Mouse (Mus musculus): ENCODE measurements at regions not wholly inside any gene's neighbourhood (a gene's known extent, or its start where the extent isn't known, plus 50 kb on each side); places are given as distances from the start of the nearest gene placed in this dataset.

GRCm38 (mm10) chr13:72495353-72495752, 133.3 kb upstream of the Irx2 start:
- no peaks in the 10 kb centered on the region for H3K27me3 ChIP-seq (ENCODE audit: insufficient read depth, low read length)
- H3K36me3 ChIP-seq (ENCODE audit: insufficient read depth), result no peaks in the 10 kb centered on the region
- 88% methylated on average over 7 of the region's 7 CpGs for WGBS
- no peak overlapping the region for H3K9ac ChIP-seq
- H3K4me1 ChIP-seq (ENCODE audit: insufficient read depth), result no peaks in the 10 kb centered on the region
- H3K4me3 ChIP-seq (ENCODE audit: low read depth, low read length), result no peak overlapping the region
- H3K4me2 ChIP-seq (ENCODE audit: low read depth), result no peak overlapping the region
- ATAC-seq (no peak), DNase-seq (no peak)
- no peaks in the 10 kb centered on the region for H3K9me3 ChIP-seq (ENCODE audit: low read length)
- no peak for TF ChIP-seq CTCF (IDR thresholded peaks at IDR 0.05; ENCODE audit: low read depth)
- no peak overlapping the region for H3K27ac ChIP-seq (ENCODE audit: low read depth, low read length)

GRCm38 (mm10) chr13:72497036-72497435, 131.6 kb upstream of the Irx2 start:
- 40% methylated on average over 5 of the region's 5 CpGs for whole genome bisulfite sequencing
- Histone ChIP-seq H3K9me3 (ENCODE audit: low read length) (no peaks in the 10 kb centered on the region), H3K27me3 (ENCODE audit: insufficient read depth, low read length) (no peaks in the 10 kb centered on the region), H3K4me2 (ENCODE audit: low read depth) (no peak overlapping the region), H3K4me3 (ENCODE audit: low read depth, low read length) (no peak overlapping the region), H3K4me1 (ENCODE audit: insufficient read depth) (no peaks in the 10 kb centered on the region), H3K27ac (ENCODE audit: low read depth, low read length) (no peak overlapping the region), H3K9ac (no peak overlapping the region), H3K36me3 (ENCODE audit: insufficient read depth) (no peaks in the 10 kb centered on the region)
- ATAC-seq (no peak), DNase-seq (no peak)
- no peak for TF ChIP-seq CTCF (IDR thresholded peaks at IDR 0.05; ENCODE audit: low read depth)

- DNase-seq (no peak), ATAC-seq (no peak)
- no peak overlapping the region for H3K4me3 ChIP-seq (ENCODE audit: low read depth, low read length)
- H3K27ac ChIP-seq (ENCODE audit: low read depth, low read length), result no peak overlapping the region
- H3K4me2 ChIP-seq (ENCODE audit: low read depth), result no peak overlapping the region
- H3K27me3 ChIP-seq (ENCODE audit: insufficient read depth, low read length), result no peaks in the 10 kb centered on the region
- no peak for TF ChIP-seq CTCF (IDR thresholded peaks at IDR 0.05; ENCODE audit: low read depth)
- 10% methylated on average over 10 of the region's 10 CpGs for WGBS
- no peaks in the 10 kb centered on the region for H3K4me1 ChIP-seq (ENCODE audit: insufficient read depth)
- H3K9me3 ChIP-seq (ENCODE audit: low read length), result no peaks in the 10 kb centered on the region
- no peak overlapping the region for H3K9ac ChIP-seq
- no peaks in the 10 kb centered on the region for H3K36me3 ChIP-seq (ENCODE audit: insufficient read depth)
Measured at GRCm38 (mm10) chr13:72497521-72497920, 131.1 kb upstream of the Irx2 start.

- H3K27ac ChIP-seq (ENCODE audit: low read depth, low read length), result no peak overlapping the region
- no peak overlapping the region for H3K9ac ChIP-seq
- H3K9me3 ChIP-seq (ENCODE audit: low read length), result no peaks in the 10 kb centered on the region
- ATAC-seq, result no peak
- H3K4me1 ChIP-seq (ENCODE audit: insufficient read depth), result no peaks in the 10 kb centered on the region
- no peak overlapping the region for H3K4me3 ChIP-seq (ENCODE audit: low read depth, low read length)
- H3K36me3 ChIP-seq (ENCODE audit: insufficient read depth), result no peaks in the 10 kb centered on the region
- no peak overlapping the region for H3K4me2 ChIP-seq (ENCODE audit: low read depth)
- 88% methylated on average over 4 of the region's 4 CpGs for WGBS
- H3K27me3 ChIP-seq (ENCODE audit: insufficient read depth, low read length), result no peaks in the 10 kb centered on the region; the same call in 1 of the 2 replicates
- no peak for TF ChIP-seq CTCF (IDR thresholded peaks at IDR 0.05; ENCODE audit: low read depth)
- no peak for DNase-seq
Measured at GRCm38 (mm10) chr13:72505954-72506353, 122.7 kb upstream of the Irx2 start.

- ATAC-seq (no peak), DNase-seq (no peak)
- H3K9ac ChIP-seq, result no peak overlapping the region
- WGBS, result 93% methylated on average over 4 of the region's 4 CpGs
- TF ChIP-seq CTCF (IDR thresholded peaks at IDR 0.05; ENCODE audit: low read depth), result no peak
- no peak overlapping the region for H3K4me2 ChIP-seq (ENCODE audit: low read depth)
- H3K9me3 ChIP-seq (ENCODE audit: low read length), result no peaks in the 10 kb centered on the region
- H3K4me1 ChIP-seq (ENCODE audit: insufficient read depth), result no peaks in the 10 kb centered on the region
- H3K4me3 ChIP-seq (ENCODE audit: low read depth, low read length), result no peak overlapping the region
- no peaks in the 10 kb centered on the region for H3K27me3 ChIP-seq (ENCODE audit: insufficient read depth, low read length)
- no peaks in the 10 kb centered on the region for H3K36me3 ChIP-seq (ENCODE audit: insufficient read depth)
- no peak overlapping the region for H3K27ac ChIP-seq (ENCODE audit: low read depth, low read length)
Measured at GRCm38 (mm10) chr13:72538633-72539032, 90.0 kb upstream of the Irx2 start.

- no peak overlapping the region for H3K27ac ChIP-seq (ENCODE audit: low read depth, low read length)
- ATAC-seq (no peak), DNase-seq (no peak)
- no peak for TF ChIP-seq CTCF (IDR thresholded peaks at IDR 0.05; ENCODE audit: low read depth)
- 88% methylated on average over 3 of the region's 3 CpGs for WGBS
- no peak overlapping the region for H3K9ac ChIP-seq
- H3K36me3 ChIP-seq (ENCODE audit: insufficient read depth), result no peaks in the 10 kb centered on the region
- no peaks in the 10 kb centered on the region for H3K27me3 ChIP-seq (ENCODE audit: insufficient read depth, low read length)
- H3K9me3 ChIP-seq (ENCODE audit: low read length), result no peaks in the 10 kb centered on the region
- no peaks in the 10 kb centered on the region for H3K4me1 ChIP-seq (ENCODE audit: insufficient read depth)
- H3K4me2 ChIP-seq (ENCODE audit: low read depth), result no peak overlapping the region
- H3K4me3 ChIP-seq (ENCODE audit: low read depth, low read length), result no peak overlapping the region
Measured at GRCm38 (mm10) chr13:72541706-72542105, 86.9 kb upstream of the Irx2 start.

GRCm38 (mm10) chr13:72557951-72558350, 70.7 kb upstream of the Irx2 start:
- TF ChIP-seq CTCF (IDR thresholded peaks at IDR 0.05; ENCODE audit: low read depth), result peak; percentile 25; the same call in 1 of the 2 replicates
- no peaks in the 10 kb centered on the region; the same call in 1 of the 2 replicates for H3K27me3 ChIP-seq (ENCODE audit: insufficient read depth, low read length)
- 78% methylated on average over 8 of the region's 8 CpGs for WGBS
- ATAC-seq (no peak), DNase-seq (no peak)
- H3K27ac ChIP-seq (ENCODE audit: low read depth, low read length), result no peak overlapping the region
- H3K4me3 ChIP-seq (ENCODE audit: low read depth, low read length), result no peak overlapping the region
- no peak overlapping the region for H3K9ac ChIP-seq
- no peaks in the 10 kb centered on the region for H3K9me3 ChIP-seq (ENCODE audit: low read length)
- H3K36me3 ChIP-seq (ENCODE audit: insufficient read depth), result no peaks in the 10 kb centered on the region
- H3K4me2 ChIP-seq (ENCODE audit: low read depth), result no peak overlapping the region
- no peaks in the 10 kb centered on the region for H3K4me1 ChIP-seq (ENCODE audit: insufficient read depth)

- H3K9me3 ChIP-seq (ENCODE audit: low read length), result no peaks in the 10 kb centered on the region
- H3K36me3 ChIP-seq (ENCODE audit: insufficient read depth), result no peaks in the 10 kb centered on the region
- WGBS, result 49% methylated on average over 7 of the region's 7 CpGs
- DNase-seq (no peak), ATAC-seq (no peak)
- H3K4me1 ChIP-seq (ENCODE audit: insufficient read depth), result no peaks in the 10 kb centered on the region
- H3K4me3 ChIP-seq (ENCODE audit: low read depth, low read length), result no peak overlapping the region
- H3K27ac ChIP-seq (ENCODE audit: low read depth, low read length), result no peak overlapping the region
- no peaks in the 10 kb centered on the region for H3K27me3 ChIP-seq (ENCODE audit: insufficient read depth, low read length)
- H3K9ac ChIP-seq, result no peak overlapping the region
- H3K4me2 ChIP-seq (ENCODE audit: low read depth), result no peak overlapping the region
- TF ChIP-seq CTCF (IDR thresholded peaks at IDR 0.05; ENCODE audit: low read depth), result no peak
Measured at GRCm38 (mm10) chr13:72571871-72572270, 56.7 kb upstream of the Irx2 start.

All from forebrain, postnatal 0 days (tissue).